Mouse (Mus musculus): ENCODE measurements around the gene Ghdc.
"Not testable (repeated sequence)": the region's sequence is repeated elsewhere in the genome, so short reads cannot be mapped to it uniquely, and the experiment has no call there.

Ghdc gene

DNA sequence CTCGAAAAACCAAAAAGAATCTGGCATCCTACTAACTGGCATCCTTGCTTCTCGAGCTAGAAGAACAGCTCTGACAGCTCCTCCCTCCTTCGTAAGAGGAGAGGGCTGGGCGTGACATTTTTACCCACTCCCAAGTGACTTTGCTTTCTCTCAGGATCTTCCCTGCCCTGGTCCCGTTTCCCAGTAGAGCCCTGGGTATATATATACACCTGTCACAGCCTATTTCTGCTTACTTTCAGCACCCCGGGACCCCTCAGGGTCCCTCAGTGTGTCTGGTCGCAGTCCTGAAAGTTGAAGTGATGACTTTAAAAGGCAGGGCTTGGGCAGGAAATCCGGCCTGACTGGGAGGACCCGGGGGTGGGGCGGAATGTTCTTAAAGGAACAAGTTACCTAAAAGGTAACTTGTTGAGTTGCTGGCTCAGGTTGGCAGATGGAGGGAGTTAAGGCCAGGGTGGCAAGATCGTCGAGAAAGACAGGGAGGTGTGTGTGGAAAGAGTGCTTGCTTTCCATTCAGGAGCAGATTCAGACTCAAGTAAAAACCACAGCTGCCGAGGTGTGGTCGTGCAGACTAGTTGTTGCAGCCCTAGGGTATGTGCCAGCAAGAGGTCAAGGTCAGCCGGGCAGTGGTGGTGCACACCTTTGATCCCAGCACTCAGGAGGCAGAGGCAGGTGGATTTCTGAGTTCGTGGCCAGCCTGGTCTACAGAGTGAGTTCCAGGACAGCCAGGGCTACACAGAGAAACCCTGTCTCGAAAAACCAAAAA is at the start of gene Ghdc:
Gene Ghdc (minus strand): TSS at position 312 of the 763 bp plus-strand sequence.
- DNase-seq = peak; percentile 83 to 85

DNA sequence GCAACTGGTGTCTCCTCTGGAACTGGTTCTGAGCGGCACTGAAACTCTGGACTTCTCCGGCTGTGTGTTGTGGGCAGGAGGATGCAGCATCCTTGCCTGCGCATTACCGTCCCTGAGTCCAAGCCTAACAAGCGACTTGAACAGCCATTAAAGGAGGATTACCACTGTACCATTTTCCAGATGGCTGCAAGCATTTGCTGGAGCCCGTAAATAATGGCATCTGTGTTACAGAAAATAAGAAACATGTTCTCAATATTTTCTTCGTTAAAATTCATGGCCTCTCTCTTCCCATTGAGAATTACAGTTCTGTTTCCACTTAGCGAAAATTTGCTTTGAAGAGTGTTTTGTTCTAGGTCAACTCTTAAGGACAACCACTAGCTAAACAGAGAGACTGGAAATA is 49.3 kb upstream of the Ghdc start:
- no peak for DNase-seq

DNA sequence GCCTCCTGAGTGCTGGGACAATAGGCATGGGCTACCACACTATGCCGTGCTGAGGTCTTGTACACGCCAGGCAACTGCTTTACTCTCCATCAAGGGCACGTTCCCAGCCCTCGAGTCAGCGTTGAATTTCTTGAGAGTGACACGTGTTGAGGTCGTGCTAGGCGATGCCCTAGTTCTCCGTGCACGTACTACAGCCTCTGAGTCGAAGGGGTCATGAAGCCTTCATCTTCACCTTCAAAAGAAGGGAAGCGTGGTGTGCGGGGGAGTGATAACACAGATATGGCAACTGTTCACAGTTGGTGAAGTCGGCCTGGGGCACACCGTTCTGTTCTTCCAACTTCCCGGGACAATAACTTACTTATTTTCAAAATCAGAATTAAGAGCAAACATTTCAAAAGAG is 48.9 kb upstream of the Ghdc start:
- no peak for DNase-seq

DNA sequence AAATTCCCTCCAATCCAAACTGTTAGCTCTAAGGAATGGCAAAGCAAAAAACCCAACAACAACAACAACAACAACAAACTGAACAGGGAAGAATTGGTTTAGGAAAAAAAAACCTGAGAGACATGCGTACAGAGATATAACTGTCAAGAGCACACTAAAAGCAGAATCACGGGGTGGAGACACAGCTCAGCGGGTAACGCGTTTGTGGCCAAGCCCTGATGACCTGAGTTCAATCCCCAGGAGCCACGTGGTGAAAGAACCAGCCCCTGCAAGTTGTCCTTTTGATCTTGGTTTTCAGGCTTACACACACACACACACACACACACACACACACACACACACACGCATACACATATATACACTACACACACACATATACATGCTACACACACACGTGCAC is 48.3 kb upstream of the Ghdc start:
- DNase-seq = no peak

DNA sequence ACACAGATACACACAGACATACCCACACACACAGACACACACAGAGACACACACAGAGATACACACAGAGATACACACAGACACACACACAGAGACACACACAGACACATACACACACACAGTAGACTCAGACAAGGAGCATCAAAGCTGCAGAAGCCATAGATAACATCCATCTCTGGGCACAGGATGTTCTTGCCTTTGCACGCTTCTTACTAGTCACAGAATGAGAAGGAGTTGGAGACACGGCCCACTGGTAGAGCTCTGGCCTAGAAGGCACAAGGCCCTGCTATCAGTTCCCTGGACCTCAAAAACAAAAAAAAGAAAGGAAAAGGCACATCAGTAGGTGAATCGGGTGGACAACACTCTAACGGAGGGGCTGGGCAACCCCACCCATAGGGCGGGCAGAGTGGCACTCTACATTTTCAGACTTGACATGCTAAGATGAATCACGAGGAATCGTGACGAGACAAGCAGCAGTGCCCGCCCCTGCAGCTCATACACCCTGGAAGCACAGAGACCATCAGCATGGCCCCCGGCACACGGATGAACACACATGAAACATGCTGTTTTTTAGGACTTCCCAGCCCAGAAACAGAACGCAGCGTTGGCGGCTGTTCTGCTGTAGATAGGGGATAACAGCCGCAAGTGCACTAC is 47.7 kb upstream of the Ghdc start:
- DNase-seq = no peak

DNA sequence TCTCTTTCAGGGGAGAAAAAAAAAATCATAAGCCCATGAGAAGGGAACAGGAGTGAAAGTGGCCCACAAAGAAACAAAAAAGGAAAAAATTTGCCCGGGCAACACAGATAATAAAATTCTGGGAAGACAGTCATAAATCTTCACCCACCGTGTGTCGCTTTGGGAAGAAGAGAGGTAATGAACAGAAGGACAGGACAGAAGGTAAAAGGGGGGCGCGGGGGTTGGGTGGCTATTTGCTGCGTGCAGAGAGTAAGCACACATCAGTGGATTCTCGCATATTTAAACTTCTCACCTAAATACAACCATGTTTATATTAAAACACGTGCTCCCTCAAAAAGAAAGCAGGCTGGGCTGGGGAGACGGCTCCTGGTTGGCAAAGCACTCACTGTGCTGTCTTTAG is 46.6 kb upstream of the Ghdc start:
- no peak for DNase-seq

DNA sequence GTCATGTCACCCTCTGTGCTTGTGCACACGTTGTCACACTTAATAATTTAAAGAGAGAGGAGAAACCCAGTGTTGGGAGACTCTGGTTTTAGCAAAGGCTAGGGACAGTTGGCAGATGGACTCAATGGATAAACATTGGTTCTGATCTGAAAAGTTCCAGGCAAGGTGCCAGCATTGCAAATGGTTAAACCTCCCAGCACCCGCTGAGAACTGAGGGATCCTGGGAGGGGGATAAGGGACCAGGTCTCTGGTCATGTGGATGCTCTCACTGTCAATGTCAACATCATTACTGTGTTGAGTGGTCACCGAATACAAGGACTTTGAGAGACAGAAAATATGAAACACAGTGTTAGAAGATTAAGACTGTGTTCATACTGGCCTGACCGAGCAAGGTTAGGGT is 46.0 kb upstream of the Ghdc start:
- no peak for DNase-seq

DNA sequence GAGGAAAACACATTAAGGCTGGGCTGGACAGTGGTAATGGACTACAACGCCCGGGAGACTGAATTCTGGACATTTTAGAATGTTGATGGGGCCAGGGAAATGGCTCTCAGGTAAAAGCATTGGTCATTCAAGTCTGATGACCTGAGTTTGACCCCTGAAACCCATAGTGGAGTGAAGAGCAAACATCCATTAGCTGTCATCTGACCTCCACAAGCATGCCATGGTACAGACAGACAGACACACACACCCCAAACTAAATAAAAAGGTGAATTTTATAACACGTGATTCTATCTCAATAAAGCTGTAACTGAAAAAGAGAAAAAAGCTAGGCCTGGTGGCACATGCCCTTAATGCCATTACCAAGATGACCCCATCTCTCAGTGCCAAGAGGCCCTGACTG is 45.6 kb upstream of the Ghdc start:
- no peak for DNase-seq

DNA sequence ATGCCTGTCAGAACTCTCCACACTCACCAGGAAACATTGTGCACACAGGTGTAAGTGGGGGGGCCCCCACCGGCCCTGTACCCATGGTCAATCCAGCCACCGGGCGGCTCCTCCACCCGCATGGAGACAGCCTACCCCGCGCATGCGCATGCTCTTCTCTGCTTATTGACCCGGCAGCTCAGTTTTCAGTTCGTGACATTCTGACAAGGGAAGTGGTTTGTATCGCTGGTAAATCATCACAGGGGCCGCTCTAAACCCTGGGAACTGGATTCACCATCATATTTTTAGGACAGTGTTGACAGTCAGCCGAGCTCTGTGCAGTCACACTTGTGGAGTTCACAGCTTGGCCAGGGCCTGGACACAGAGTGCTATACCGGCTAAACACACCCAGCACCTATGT is 43.7 kb upstream of the Ghdc start:
- DNase-seq = peak; percentile 81 to 84

DNA sequence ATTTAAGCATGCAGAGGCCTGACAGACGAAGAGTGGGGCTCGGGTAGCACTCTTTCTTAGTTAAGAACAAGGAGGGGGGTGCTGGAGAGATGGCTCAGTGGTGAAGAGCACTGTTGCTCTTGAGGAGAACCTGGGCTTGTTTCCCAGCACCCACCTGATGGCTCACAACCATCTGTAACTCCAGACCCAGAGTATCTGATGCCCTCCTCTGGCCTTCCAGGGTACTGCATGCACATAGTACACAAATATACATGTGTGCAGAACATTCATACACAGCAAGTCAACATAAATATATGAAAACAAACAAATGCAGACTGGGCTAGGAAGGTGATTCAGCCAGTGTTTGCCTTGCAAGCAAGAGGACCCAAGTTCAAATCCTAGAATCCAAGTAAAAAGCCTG is 40.4 kb upstream of the Ghdc start:
- no peak for DNase-seq

DNA sequence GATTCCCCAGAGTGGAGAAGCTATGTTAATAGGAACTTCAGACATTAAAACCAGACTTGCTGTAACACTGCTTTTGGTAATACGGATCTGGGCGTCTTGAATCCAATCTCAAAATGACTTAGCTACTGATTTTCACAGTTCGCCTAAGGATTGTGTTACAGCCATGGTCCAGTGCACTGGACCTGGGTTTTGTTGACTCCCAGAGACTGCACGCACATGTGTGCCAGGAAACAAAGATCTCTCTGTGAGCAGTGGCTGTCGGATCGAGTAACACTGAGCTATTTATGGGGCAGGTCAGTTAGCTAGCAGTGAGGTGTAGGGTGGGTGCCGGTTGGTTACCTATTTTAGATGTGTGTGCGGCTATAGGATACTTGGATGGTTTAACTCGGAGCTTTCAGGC is 39.8 kb upstream of the Ghdc start:
- no peak for DNase-seq

DNA sequence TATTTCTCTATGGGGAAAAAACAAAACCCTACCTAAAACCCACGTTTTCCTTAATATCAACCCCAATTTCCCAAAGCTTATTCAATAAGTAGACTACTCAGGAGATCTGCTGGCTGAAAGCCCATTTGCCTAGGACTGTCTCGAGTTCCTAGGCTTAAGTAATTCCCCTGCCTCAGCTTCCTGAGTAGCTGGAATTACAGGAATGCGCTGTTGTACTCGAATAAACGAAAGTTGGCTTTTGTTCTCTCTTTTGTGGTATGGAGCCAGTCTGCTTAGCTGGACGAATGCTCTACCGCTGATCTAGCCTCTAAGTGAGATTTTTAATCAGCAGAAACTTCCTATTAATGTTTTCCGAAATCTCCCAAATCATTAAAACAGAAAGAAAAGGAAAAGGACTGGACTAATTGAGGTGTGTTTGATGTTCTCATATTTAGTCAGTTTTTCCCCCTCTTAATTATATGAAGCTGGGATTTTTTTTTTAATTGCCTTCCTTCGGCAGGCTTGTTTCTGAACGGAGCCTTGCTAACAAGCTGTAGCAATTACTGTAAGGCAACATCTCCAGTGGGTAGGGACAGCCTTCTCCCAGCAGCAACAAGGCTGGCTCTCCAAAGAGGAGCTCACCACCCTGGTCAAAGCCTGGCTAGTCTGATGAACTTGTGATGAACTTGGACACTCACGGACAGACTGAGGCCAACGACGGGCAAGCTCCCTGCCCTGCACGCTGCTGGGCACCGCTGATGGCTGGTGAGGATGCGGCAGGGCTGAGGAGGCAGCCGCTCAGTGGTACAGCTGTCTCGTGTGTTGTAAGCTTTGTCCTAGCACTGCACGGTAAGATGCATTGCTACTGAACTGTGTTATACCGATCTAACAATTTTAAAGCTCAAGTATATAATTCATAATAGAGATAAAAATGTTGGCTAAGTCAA is 35.9 kb upstream of the Ghdc start:
- DNase-seq = no peak

DNA sequence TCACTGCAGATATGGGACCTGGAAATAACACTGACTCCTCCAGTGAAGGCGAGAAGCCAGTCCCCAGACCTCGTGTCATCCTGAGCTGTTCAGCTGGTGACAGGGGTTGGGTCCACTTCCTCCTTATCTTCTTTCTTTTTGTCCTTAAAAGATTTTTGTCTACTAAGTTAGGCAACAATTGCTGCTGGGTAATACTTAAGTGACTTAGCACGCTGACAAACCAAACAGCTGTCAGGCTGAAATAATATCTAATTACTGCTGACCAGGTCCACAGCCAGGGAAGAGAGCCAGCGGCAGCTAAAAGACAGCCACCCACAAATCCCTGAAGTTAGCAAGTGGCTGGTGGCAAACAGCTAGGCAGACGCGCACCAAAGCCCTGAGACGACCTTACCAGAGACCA is 34.8 kb upstream of the Ghdc start:
- DNase-seq = peak in 1 of 2 experiments; percentile 40

DNA sequence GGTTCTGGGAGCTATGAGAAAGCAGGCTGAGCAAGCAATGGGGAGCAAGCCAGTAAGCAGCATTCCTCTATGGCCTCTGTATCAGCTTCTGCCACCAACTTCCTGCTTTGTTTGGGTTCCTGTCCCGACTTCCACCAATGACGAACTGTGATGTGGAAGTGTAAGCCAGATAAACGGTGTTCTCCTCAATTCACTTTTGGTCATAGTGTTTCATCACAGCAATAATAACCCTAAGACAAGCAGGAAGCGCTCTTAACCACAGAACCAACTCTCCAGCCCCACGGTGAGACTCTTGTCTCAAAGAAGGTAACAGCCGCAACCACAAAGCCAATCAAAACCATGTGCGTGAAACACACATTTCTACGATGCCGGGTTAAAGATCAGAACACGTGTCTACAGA is 33.7 kb upstream of the Ghdc start:
- DNase-seq = no peak

DNA sequence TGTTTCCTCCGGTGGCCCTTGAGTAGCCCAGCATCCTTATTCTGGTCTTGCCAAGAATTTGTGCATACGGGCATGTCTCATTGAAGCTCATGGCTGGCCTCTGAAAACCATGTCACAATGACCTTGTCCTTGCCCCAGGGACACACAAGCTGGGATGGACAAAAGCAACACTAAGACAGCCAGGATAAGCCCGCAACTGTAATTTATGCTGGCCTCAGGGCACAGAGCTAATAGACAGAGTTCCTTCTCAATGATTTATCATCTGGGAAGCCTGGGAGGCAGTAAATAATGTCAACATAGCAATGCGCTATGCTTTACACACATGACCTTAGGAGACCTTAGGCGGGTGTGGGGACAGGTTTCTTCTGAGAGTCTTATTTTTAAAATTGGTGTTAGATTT is 28.7 kb upstream of the Ghdc start:
- DNase-seq = no peak

DNA sequence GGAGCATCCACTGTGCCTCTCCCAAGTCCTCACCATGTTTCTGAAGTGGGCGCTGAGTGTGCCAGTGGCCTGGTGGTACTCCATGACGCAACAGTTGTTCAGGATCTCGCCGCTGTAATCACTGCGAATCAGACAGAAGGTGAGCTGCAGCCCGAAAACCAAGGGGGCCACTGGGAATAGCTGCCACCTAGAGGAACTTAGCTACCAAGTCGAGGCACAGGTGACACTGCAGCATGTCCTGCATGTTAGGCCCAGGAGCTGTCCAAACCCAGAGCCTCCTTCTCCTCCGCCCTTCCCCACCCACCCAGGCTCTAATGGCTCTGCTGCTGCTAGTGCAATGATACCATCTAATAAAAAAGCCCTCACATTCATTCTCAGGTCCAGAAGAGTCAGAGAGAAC is 25.8 kb upstream of the Ghdc start:
- no peak for DNase-seq

DNA sequence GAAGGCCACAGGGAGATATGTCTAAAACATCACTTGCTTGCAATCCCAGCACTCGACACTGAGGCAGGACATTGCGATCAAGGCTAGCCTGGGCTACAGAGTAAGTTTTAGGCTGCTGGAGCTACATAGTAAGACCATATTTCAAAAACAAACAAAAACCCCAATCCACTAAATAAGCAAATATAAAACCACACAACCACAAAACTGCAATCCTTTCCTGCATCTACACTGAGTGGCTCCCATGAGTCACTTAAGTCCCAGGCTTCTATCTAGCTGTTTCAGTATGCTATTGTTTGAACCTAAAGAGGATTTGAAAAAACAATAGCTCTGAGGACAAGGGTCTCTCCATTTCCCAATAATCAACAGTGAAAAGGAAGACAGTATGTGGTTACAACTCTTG is 24.6 kb upstream of the Ghdc start:
- DNase-seq = no peak

DNA sequence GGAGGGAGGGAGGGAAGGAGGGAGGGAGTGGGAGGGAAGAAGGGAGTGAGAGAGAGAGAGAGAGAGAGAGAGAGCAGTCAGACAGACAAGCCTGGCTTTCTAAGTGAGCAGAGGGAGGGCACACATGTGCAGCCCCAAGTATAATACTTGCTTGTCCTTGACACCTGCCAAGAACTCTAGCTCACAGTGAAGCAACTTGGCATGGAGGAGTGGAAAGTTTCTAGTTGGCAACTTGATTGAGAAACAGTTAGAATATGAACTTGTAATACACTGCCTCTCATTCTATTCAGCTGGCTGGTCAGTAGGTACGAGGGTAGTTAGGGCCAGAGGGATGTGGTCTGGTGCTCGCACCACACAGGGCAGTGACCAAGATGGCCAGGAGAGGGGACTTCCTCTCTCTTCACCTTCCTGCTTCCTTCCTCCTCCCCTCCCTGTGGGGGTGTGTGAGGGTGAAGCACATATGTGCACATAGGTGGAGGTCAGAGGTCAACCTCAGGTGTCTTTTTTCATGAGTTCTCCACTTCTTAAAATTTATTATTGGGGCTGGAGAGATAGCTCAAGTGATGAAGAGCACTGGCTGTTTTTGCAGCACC is 20.8 kb upstream of the Ghdc start:
- DNase-seq = no peak

DNA sequence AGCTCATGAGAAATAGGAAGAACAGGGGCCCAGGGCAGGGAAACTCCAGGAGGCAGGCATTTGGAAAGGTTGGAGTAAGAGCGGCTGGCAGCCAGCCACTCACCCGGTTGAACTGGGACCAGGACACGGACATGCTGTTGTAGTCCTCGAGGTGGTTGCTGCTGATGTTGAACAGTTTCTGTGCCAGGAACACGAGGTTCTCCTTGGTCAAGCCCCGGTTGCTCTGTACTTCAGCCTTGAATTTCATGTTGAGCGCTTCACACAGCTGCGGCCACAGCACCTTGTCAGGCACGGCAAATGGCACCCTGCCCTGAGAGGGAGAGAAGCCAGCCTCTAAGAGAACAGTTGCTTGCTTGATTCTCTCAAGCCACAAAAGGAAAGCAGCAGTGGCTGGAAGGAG is 19.9 kb upstream of the Ghdc start:
- DNase-seq = not testable (repeated sequence)

DNA sequence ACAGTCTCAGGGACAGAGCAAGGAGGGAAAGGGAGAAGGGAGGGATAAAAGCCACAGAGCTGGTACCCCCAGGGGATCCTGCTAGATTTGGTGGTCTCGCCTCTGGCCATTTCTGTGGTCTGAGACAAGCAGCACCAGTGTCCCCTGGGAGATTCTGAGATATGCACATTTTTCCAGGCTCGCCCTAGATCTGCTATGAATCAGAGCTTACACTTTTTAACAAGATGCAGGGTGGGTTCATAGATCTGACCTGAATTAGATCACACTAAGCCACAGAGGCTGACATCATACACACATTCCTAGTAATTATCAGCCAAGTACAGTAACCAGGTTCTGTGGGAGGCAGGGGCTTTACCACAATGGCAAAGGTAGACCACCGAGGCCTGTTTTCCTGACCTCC is 18.9 kb upstream of the Ghdc start:
- no peak for DNase-seq

DNA sequence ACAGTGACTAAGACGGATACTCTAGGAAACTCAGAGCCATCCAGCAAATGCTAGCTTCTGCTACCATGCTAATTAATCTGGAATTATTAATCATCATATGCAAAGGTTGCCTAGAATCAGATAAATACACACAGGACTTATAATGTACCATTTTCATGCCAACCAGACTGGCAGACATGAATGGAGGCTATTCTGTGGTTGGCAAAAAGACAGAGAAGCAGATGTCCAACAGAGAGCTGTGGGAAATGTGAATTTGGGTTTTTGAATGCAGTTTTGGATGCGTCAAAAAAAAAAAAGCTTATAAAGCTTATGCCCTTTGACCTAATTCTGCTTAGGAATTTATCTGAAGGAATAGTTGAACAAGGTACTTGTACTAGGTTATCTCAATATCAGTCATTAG is 15.0 kb upstream of the Ghdc start:
- no peak for DNase-seq

DNA sequence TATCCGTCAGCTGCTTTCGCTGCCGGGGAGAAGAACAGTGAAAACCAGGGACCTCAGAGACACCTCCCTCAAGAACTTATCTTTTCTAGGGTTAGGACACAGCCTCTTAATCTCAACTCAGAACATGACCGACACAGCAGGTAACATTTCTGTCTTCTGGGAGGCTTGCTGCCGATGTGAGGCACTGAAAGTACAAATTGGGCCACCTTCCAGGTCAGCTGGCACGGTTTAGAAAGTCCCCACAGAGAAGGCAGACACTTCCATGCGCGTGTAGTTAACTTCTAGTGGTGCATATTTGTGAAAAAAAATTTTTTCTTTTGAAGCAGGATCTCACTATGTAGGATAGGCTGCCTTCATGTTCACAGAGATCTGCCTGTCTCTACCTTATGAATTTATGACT is 13.5 kb upstream of the Ghdc start:
- no peak for DNase-seq

DNA sequence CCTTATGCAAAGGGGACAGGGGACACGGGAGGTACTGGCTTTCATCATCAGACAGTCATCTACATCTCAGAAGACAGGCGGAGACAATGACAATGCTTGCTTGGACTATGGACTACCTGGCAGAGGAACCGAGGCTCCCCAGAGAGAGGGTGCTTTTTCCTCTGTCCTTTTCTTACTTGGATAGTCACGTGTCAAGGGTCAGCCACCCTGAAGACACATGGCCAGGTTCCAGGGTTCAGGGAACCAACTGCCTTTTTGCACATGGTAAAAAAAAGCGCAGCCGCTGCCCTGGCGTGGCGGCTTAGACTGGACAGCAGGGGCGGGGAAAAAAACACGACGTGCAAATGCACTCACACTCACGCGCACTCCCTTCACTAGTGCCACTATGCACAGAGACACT is 11.8 kb upstream of the Ghdc start:
- no peak for DNase-seq
